Mouse (Mus musculus) heart, embryonic 12.5 days (tissue): Measurements from ENCODE around the gene Foxl1. TPM values are rescaled to one million over a fixed set of nuclear protein-coding genes. Genes with fewer than 3 reads are reported as not detected.
A peak's percentile ranks its signal among the peaks of the same experiment; 100 is the strongest.
"Not testable (repeated sequence)": the region's sequence is repeated elsewhere in the genome, so short reads cannot be mapped to it uniquely, and the experiment has no call there.

Experiments
- ATAC-seq: fragments of 200-750 bp; cut with Nextera tagmentation; 2 replicates; pipeline ENCODE4 v1.8.0; 2017; ENCODE audit warnings: moderate TSS enrichment, moderate library complexity; ENCODE audit not compliant: insufficient number of reproducible peaks, low FRiP score
- H3K27ac ChIP-seq: fragments of 300-500 bp; sonication (generic); 2 replicates; pipeline ENCODE4 v1.5.1; 2016; ENCODE audit warnings: mild to moderate bottlenecking, moderate library complexity; ENCODE audit not compliant: poor library complexity, severe bottlenecking
- H3K27me3 ChIP-seq: fragments of 300-500 bp; sonication (generic); replicated peaks from 2 replicates; pipeline ENCODE4 v1.6.1; 2016; ENCODE audit warnings: mild to moderate bottlenecking, moderate library complexity
- H3K36me3 ChIP-seq: fragments of 300-500 bp; sonication (generic); 2 replicates; pipeline ENCODE4 v1.6.1; 2016; ENCODE audit warnings: mild to moderate bottlenecking, moderate library complexity
- H3K4me1 ChIP-seq: fragments of 300-500 bp; sonication (generic); replicated peaks from 2 replicates; pipeline ENCODE4 v1.6.1; 2016; ENCODE audit warnings: mild to moderate bottlenecking
- H3K4me2 ChIP-seq: fragments of 300-500 bp; sonication (generic); 2 replicates; pipeline ENCODE4 v1.6.1; 2016; ENCODE audit warnings: mild to moderate bottlenecking, moderate library complexity
- H3K4me3 ChIP-seq: fragments of 300-500 bp; sonication (generic); 2 replicates; pipeline ENCODE4 v1.5.1; 2016; ENCODE audit warnings: mild to moderate bottlenecking
- H3K9ac ChIP-seq: fragments of 300-500 bp; sonication (generic); 2 replicates; pipeline ENCODE4 v1.6.1; 2016; ENCODE audit warnings: mild to moderate bottlenecking, moderate library complexity
- H3K9me3 ChIP-seq: fragments of 300-500 bp; sonication (generic); replicated peaks from 2 replicates; pipeline ENCODE4 v1.6.1; 2016; ENCODE audit warnings: mild to moderate bottlenecking, moderate library complexity
- WGBS: fragments of 180-500 bp; shearing (Covaris S2); methylation state at CpG from one replicate; pipeline ENCODE4 v1.1.7; 2016; 5-methylcytosine and 5-hydroxymethylcytosine counted together
- polyA plus RNA-seq: library from polyadenylated mRNA; unstranded; fragments of >200 nt; fragmentation: Nextera tagmentation; extraction: Ambion mirVana; gene quantifications from 2 replicates; pipeline ENCODE4 v1.2.1, GENCODE M21; 2016

Foxl1 gene
- polyA plus RNA-seq, 1 experiment from 2014 or later = 0.78 TPM

DNA sequence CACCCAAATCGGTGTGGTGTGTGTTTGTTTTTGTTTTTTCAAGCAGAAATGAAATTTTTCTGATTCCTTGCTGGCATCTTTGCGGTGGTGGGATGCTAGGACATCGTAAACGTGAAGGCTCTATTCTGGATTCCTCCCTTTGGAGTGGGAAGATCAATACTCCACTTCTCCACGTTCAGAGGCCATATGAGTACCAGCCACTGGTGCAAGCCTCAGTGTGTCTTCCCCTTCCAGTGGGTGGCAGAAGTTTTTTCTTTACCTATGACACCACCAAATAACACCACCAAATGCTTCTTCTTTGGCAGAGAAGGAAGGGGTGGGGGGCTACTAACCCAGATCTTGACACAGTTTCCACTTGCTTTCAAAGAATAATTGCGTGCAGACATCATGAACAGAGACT is 1.5 kb upstream of the Foxl1 start:
- peaks cover 10% of the 10 kb centered on the region for H3K36me3 ChIP-seq
- H3K9me3 ChIP-seq = no peaks in the 10 kb centered on the region
- peaks cover 89% of the 10 kb centered on the region for H3K27me3 ChIP-seq
- H3K9ac ChIP-seq = peak overlapping the region; percentile 62
- WGBS = 12% methylated on average over 6 of the region's 6 CpGs
- ATAC-seq = no peak
- peak overlapping the region; percentile 78 for H3K4me2 ChIP-seq
- peaks cover 66% of the 10 kb centered on the region for H3K4me1 ChIP-seq
- peak overlapping the region; percentile 45 for H3K4me3 ChIP-seq
- no peak overlapping the region for H3K27ac ChIP-seq

DNA sequence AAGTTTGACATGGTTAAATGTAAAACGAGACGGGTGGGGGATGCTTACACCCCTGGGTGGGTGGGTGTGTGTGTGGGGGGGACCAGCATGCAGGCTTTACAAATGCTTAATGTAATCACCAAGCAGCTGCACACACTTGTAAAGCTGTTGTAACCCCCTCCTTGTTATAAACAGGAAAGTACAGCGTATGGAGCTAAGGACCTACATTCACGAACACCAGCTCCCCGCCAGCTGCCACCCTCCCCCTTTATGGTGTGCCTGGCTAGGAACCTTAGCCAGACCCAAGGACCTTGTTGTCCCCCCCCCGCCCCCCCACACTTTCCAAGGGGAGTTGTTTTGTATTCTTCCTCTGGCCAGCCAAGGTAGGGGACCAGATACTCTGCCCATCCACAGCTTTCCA is 1.0 kb upstream of the Foxl1 start:
- peak overlapping the region; percentile 14; the same call in 1 of the 2 replicates for H3K4me3 ChIP-seq
- no peak overlapping the region for H3K27ac ChIP-seq
- 23% methylated on average over 6 of the region's 6 CpGs for WGBS
- no peak for ATAC-seq
- H3K4me2 ChIP-seq = peak overlapping the region; percentile 78
- H3K9ac ChIP-seq = no peak overlapping the region
- H3K9me3 ChIP-seq = no peaks in the 10 kb centered on the region
- H3K4me1 ChIP-seq = peaks cover 61% of the 10 kb centered on the region
- peaks cover 10% of the 10 kb centered on the region for H3K36me3 ChIP-seq
- peaks cover 86% of the 10 kb centered on the region for H3K27me3 ChIP-seq

DNA sequence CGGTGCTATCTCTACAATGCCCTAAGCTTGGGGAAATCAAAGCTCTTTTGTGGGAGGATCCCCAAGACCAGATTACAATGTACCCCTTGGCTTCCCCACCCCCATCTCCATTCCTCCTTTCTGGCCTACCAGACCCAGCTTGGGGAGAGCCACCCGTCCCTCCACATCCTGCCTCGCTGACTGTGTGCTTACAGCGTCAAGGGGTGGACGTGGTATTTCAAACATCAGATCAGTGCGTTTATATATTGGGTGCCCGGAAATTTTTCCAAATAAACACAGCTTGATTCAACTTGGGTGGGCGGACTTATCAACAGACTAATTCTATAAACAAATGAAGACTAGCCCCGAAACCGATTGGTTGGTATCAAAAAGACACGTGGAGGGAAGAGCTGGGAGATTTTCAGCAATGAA is 444 bp upstream of the Foxl1 start:
- Histone ChIP-seq H3K4me1 (peaks cover 57% of the 10 kb centered on the region), H3K4me2 (peak overlapping the region; percentile 78), H3K9ac (no peak overlapping the region), H3K36me3 (peaks cover 9% of the 10 kb centered on the region), H3K9me3 (no peaks in the 10 kb centered on the region), H3K27me3 (peaks cover 87% of the 10 kb centered on the region), H3K4me3 (no peak overlapping the region), H3K27ac (no peak overlapping the region)
- 14% methylated on average over 11 of the region's 11 CpGs for WGBS
- no peak for ATAC-seq

DNA sequence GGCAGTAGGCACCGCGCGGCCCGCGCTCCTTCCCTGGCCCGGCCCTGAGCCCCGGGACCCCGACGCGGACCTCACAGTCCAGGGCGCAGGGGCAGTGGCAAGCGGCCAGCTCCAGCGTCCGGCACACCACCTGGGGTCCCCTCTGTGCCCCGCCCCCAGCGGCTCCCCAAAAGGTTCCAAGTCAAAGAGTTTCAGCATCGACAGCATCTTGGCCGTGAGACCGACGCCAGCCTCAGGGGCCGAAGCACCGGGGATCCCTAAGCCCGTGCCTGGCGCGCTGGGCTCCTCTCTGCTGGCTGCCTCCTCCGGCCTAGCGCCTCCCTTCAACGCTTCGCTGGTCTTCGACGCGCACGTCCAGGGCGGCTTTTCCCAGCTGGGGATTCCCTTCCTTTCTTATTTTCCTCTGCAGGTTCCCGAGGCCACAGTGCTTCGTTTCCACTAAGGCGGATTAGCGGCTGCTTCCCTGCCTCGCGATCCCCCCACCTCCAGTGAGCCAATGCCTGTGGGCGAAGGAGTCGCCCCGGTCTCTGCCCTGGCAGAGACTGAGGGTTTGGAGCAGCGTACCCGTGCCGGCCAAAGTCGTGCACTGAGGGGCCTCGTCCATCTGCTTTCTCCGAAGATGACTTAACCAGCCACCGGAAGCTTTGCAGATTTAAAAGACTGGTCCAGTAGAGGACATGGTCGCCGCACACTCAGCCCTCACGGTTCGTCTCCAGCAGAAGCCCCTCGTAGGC is 958 bp downstream of the Foxl1 start:
- H3K4me1 ChIP-seq = peaks cover 52% of the 10 kb centered on the region
- H3K27ac ChIP-seq = no peak overlapping the region
- H3K9ac ChIP-seq = peak overlapping the region; percentile 46

DNA sequence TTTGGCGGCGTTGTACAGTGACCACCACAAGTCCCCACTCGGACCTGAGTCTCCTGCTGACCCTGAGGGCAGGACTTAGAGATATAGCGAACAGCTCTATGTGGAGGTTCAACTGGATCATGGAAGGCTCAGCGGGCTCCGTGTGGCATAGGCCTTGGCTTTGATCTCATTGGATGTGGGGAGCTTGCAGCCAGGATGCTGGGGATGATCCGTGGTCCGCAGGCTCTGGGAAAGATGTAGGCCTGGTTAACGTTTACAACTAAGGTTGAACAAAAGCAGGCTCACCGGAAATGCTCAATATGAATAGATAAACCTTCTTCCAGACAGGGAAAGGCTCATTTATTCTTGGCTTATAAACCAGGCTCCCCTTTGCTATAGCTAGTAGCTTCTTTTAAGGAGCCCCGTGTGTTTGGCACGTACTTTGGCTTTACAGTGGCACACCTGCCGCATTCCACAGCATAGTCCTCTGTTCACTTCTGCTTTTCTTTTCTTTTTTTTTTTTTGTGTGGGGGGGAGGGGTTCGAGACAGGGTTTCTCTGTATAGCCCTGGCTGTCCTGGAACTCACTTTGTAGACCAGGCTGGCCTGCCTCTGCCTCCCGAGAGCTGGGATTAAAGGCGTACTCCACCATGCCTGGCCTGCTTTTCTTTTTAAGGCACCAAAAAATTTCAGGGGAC is 1.7 kb downstream of the Foxl1 start:
- no peak overlapping the region for H3K27ac ChIP-seq
- H3K9ac ChIP-seq = no peak overlapping the region
- peak overlapping the region; percentile 78 for H3K4me2 ChIP-seq
- H3K9me3 ChIP-seq = no peaks in the 10 kb centered on the region
- peak overlapping the region; percentile 29; the same call in 1 of the 2 replicates for H3K4me3 ChIP-seq
- ATAC-seq = no peak
- H3K4me1 ChIP-seq = peaks cover 49% of the 10 kb centered on the region
- no peaks in the 10 kb centered on the region for H3K36me3 ChIP-seq
- 31% methylated on average over 16 of the region's 16 CpGs for WGBS
- peaks cover 69% of the 10 kb centered on the region for H3K27me3 ChIP-seq

More for the DNA sequence above, 958 bp downstream of the Foxl1 start:
- H3K27me3 ChIP-seq = peaks cover 75% of the 10 kb centered on the region
- 7% methylated on average over 55 of the region's 55 CpGs for WGBS
- H3K36me3 ChIP-seq = no peaks in the 10 kb centered on the region
- peak overlapping the region; percentile 29 for H3K4me3 ChIP-seq
- no peak for ATAC-seq
- H3K9me3 ChIP-seq = no peaks in the 10 kb centered on the region
- H3K4me2 ChIP-seq = peak overlapping the region; percentile 78

DNA sequence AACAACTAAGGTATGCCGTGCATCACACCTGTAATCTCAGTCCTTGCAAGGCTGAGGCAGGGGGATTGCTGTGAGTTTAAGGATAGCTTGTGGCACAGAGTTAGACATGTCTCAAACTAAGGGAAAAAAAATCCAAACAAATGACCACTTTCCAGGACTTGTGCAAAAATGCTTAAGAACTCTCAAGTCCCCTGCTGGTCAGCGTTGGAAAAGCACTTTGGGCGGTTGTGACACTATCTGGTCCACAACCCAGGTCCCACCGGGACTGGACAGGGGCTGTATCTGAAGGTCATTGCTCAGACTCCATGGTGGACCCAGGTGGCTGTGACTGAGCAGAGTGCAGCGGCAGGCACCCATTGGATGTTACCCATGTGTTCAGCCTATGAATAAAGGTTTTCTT is 2.8 kb downstream of the Foxl1 start:
- Histone ChIP-seq H3K27me3 (peaks cover 63% of the 10 kb centered on the region), H3K27ac (no peak overlapping the region), H3K4me3 (no peak overlapping the region), H3K9me3 (no peaks in the 10 kb centered on the region), H3K9ac (no peak overlapping the region), H3K36me3 (no peaks in the 10 kb centered on the region), H3K4me1 (peaks cover 44% of the 10 kb centered on the region), H3K4me2 (no peak overlapping the region)
- WGBS = 40% methylated on average over 5 of the region's 5 CpGs
- no peak for ATAC-seq

DNA sequence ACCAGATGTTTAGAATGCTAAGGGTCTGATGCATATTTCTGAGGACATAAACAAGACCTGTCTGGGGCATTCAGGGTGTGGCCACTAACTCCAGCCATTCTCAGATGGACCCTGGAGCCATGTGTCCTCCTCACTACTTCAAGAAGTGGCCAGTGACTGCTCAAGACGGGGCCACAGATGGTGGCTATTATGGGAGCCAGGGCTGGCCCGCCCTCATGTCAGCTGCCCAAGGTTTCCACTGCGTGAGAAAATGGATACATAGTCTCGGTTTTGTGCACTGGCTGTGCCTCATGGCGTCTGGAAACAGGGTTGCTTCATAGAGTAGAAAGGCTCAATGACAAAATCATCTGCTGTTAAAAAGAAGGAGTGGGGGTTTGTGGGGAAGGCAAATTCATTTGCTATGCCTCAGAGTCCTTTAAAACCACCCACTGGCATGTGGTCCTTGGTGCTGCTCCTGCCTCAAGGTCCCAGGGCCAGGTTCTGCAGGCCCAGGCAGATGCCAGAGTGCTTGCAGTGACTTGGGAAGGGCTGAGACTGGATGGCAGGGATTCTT is 5.3 kb downstream of the Foxl1 start:
- no peak overlapping the region for H3K4me2 ChIP-seq
- peaks cover 22% of the 10 kb centered on the region for H3K4me1 ChIP-seq
- no peak overlapping the region for H3K4me3 ChIP-seq
- ATAC-seq = no peak
- H3K27ac ChIP-seq = no peak overlapping the region
- H3K36me3 ChIP-seq = peaks cover 19% of the 10 kb centered on the region
- H3K27me3 ChIP-seq = peaks cover 40% of the 10 kb centered on the region
- peaks cover 20% of the 10 kb centered on the region for H3K9me3 ChIP-seq
- 72% methylated on average over 5 of the region's 5 CpGs for WGBS
- no peak overlapping the region for H3K9ac ChIP-seq

DNA sequence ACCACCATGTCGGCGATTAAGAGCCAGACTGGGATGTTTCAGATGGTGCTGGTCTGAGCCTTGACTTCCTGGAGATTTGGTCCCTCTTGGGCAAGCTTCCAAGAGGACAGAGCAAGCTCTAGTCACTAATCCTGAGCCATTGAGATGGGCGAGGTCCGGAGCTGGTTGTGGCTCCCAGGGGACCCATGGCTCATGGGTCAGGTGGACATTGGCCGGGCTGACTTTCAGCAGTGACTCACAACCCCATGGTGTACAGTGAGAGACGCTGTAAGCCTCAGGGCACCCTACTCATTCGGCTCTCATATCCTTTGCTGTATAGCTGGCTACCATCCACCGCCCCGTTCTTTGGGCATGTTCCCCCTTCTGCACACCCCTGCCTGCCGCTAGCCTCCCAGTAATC is 6.4 kb downstream of the Foxl1 start:
- Histone ChIP-seq H3K4me1 (peaks cover 12% of the 10 kb centered on the region), H3K27ac (no peak overlapping the region), H3K4me3 (no peak overlapping the region), H3K4me2 (no peak overlapping the region), H3K9me3 (peaks cover 26% of the 10 kb centered on the region), H3K9ac (no peak overlapping the region), H3K36me3 (peaks cover 24% of the 10 kb centered on the region), H3K27me3 (peaks cover 30% of the 10 kb centered on the region)
- WGBS = 82% methylated on average over 10 of the region's 10 CpGs
- ATAC-seq = no peak

DNA sequence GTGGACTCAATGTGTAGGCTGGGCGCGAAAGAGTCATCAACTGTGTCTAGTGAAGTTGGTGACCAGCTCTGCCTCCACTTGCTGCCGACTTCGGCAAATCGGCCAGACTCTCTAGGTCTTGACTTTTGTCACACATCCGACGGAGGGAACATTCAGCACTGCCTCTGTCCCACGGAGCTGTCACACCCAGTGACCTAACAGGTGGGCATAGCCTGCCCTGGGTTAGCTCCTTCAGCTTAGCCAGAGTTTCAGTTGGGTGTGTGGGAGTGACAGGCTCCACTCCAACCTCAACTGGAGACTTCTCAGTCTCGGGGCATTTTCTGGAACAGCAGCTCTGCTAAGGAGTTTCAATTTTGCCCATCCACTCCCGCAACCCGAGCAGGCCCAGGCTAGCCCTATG is 6.8 kb downstream of the Foxl1 start:
- peaks cover 7% of the 10 kb centered on the region for H3K4me1 ChIP-seq
- H3K4me2 ChIP-seq = no peak overlapping the region
- peaks cover 24% of the 10 kb centered on the region for H3K36me3 ChIP-seq
- WGBS = 78% methylated on average over 11 of the region's 11 CpGs
- no peak for ATAC-seq
- no peak overlapping the region for H3K4me3 ChIP-seq
- peaks cover 26% of the 10 kb centered on the region for H3K9me3 ChIP-seq
- no peak overlapping the region for H3K9ac ChIP-seq
- H3K27me3 ChIP-seq = peaks cover 26% of the 10 kb centered on the region
- H3K27ac ChIP-seq = no peak overlapping the region

DNA sequence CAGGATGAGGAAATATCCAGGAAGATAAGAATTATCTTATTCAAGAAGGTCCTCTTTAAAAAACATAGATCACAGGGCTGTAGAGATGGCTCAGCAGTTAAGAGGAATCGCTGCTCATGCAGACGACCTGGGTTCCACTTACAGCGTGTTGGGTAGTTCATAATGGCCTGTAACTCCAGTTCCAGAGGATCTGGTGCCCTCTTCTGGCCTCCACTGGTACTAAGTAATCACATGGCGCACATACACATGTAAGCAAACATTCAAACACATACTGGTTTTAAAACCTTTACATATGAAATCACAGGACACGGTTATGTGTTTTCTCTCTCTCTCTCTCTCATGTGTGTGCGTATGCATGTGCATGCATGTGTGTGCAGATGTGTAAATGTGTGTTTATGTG is 9.1 kb downstream of the Foxl1 start:
- peaks cover 7% of the 10 kb centered on the region for H3K4me1 ChIP-seq
- ATAC-seq = no peak
- no peak overlapping the region for H3K4me3 ChIP-seq
- H3K4me2 ChIP-seq = no peak overlapping the region
- H3K9ac ChIP-seq = no peak overlapping the region
- H3K27ac ChIP-seq = no peak overlapping the region
- WGBS = 89% methylated on average over 6 of the region's 6 CpGs
- H3K36me3 ChIP-seq = peaks cover 24% of the 10 kb centered on the region
- peaks cover 7% of the 10 kb centered on the region for H3K27me3 ChIP-seq
- peaks cover 26% of the 10 kb centered on the region for H3K9me3 ChIP-seq

DNA sequence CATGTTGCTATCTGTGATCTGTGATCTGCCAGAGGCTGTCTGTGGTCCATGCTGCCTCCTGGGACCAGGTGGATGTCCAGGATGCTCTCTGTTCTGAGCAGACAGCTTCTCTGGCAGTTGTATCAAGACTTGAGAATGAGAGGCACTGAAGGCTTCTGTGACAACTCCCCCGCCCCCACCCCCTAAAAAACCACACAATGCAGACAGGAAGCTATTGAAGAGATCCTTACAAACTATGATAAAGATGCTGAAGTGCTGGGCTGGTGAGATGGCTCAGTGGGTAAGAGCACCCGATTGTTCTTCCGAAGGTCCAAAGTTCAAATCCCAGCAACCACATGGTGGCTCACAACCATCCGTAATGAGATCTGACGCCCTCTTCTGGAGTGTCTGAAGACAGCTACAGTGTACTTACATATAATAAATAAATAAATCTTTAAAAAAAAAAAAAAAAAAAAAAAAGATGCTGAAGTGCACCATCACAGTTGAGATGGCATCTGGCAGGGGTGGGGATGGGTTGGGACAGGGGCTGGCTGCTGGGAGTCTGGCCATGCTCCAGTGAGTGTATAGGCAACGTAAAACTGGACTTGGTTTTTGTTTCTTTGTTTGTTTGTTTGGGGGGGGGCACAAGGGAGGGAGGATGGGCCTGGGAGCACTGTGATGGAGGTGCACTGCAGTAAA is 17.9 kb downstream of the Foxl1 start:
- peaks cover 19% of the 10 kb centered on the region for H3K27me3 ChIP-seq
- H3K4me2 ChIP-seq, H3K4me3 ChIP-seq, H3K36me3 ChIP-seq, H3K9me3 ChIP-seq, ATAC-seq, H3K9ac ChIP-seq, H3K27ac ChIP-seq: not testable (repeated sequence)
- WGBS = 63% methylated on average over 4 of the region's 6 CpGs
- peaks cover 18% of the 10 kb centered on the region for H3K4me1 ChIP-seq
